Mouse (Mus musculus) olfactory bulb, adult 2 months (tissue): ENCODE measurements around the gene Tmem8b.

Experiments
- CTCF ChIP-seq: fragments of 200-500 bp; IDR thresholded peaks from 2 replicates; pipeline ENCODE4 v1.5.1; 2012; ENCODE audit warnings: low read depth, mild to moderate bottlenecking, low read length, moderate library complexity; ENCODE audit not compliant: insufficient read depth
- POLR2A ChIP-seq: fragments of 200-500 bp; IDR thresholded peaks from 2 replicates; pipeline ENCODE4 v1.6.1; 2012; ENCODE audit warnings: mild to moderate bottlenecking, low read depth, low read length, moderate library complexity; ENCODE audit not compliant: insufficient read depth

DNA sequence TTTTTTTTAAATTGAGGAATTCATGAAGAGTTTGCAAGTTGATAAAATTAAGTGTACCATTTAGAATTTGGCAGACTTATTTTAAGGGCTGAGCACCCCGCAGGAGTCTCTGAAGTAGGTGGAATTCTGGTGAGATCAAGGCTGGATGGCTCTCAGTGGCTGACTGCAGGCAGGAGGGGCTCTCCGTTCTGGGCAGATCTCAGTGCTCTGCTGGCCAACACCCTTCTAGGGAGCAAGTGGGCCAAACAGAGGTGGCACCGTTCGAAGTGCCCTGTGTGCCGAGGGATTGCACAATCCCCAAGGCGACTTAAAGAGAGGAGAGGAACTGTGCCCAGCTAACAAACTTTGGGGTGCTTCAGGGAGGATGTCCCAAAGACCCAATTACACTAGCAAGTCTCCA is 41.1 kb downstream of the Tmem8b start, which contains the start of gene Olfr71:
- no peak for TF ChIP-seq CTCF
- TF ChIP-seq POLR2A: no peak
